Mouse (Mus musculus) embryonic facial prominence, embryonic 10.5 days (tissue): ENCODE measurements at regions not wholly inside any gene's neighbourhood (a gene's known extent, or its start where the extent isn't known, plus 50 kb on each side); places are given as distances from the start of the nearest gene placed in this dataset.

Experiments
- DNase-seq: peaks from one replicate; pipeline ENCODE4 v3.0.0-alpha.2; 2017; ENCODE audit warnings: low spot score
- H3K27ac ChIP-seq: fragments of 300-500 bp; sonication (generic); replicated peaks from 2 replicates; pipeline ENCODE4 v1.5.1; 2016; ENCODE audit warnings: mild to moderate bottlenecking
- H3K27me3 ChIP-seq: fragments of 300-500 bp; sonication (generic); replicated peaks from 2 replicates; pipeline ENCODE4 v1.6.1; 2016; ENCODE audit warnings: low read depth, mild to moderate bottlenecking; ENCODE audit not compliant: poor library complexity, severe bottlenecking
- H3K36me3 ChIP-seq: fragments of 300-500 bp; sonication (generic); replicated peaks from 2 replicates; pipeline ENCODE4 v1.6.1; 2016; ENCODE audit warnings: mild to moderate bottlenecking, moderate library complexity
- H3K4me1 ChIP-seq: fragments of 300-500 bp; sonication (generic); 2 replicates; pipeline ENCODE4 v1.6.1; 2016
- H3K4me3 ChIP-seq: fragments of 300-500 bp; sonication (generic); 2 replicates; pipeline ENCODE4 v1.5.1; 2016; ENCODE audit warnings: mild to moderate bottlenecking, moderate library complexity
- H3K9me3 ChIP-seq: fragments of 300-500 bp; sonication (generic); 2 replicates; pipeline ENCODE4 v1.6.1; 2016; ENCODE audit warnings: mild to moderate bottlenecking
- WGBS: fragments of 180-500 bp; shearing (Covaris S2); methylation state at CpG from one replicate; pipeline ENCODE4 v1.1.7; 2016; 5-methylcytosine and 5-hydroxymethylcytosine counted together

- H3K9me3 ChIP-seq: no peaks in the 10 kb centered on the region
- whole genome bisulfite sequencing: 94% methylated on average over 8 of the region's 8 CpGs
- H3K36me3 ChIP-seq: no peaks in the 10 kb centered on the region
- peaks cover 46% of the 10 kb centered on the region for H3K4me1 ChIP-seq
- H3K4me3 ChIP-seq: no peak overlapping the region
- no peak overlapping the region for H3K27ac ChIP-seq
- DNase-seq: no peak
- H3K27me3 ChIP-seq: peaks cover 11% of the 10 kb centered on the region; the same call in 1 of the 2 replicates
Measured at GRCm38 (mm10) chr13:44420941-44421340, 308.3 kb upstream of the Jarid2 start.

- WGBS: 88% methylated on average over 3 of the region's 3 CpGs
- no peak overlapping the region for H3K27ac ChIP-seq
- H3K9me3 ChIP-seq: no peaks in the 10 kb centered on the region
- DNase-seq: no peak
- H3K27me3 ChIP-seq: peaks cover 11% of the 10 kb centered on the region; the same call in 1 of the 2 replicates
- H3K4me1 ChIP-seq: peaks cover 41% of the 10 kb centered on the region
- H3K36me3 ChIP-seq: no peaks in the 10 kb centered on the region
- no peak overlapping the region for H3K4me3 ChIP-seq
Measured at GRCm38 (mm10) chr13:44421426-44421825, 307.8 kb upstream of the Jarid2 start.

GRCm38 (mm10) chr13:44421922-44422321 lies 307.4 kb upstream of the Jarid2 start:
- H3K9me3 ChIP-seq: no peaks in the 10 kb centered on the region
- peaks cover 36% of the 10 kb centered on the region for H3K4me1 ChIP-seq
- H3K4me3 ChIP-seq: no peak overlapping the region
- 65% methylated on average over 5 of the region's 5 CpGs for WGBS
- no peak for DNase-seq
- H3K36me3 ChIP-seq: no peaks in the 10 kb centered on the region
- H3K27me3 ChIP-seq: peaks cover 11% of the 10 kb centered on the region; the same call in 1 of the 2 replicates
- H3K27ac ChIP-seq: no peak overlapping the region

- H3K9me3 ChIP-seq: no peaks in the 10 kb centered on the region
- DNase-seq: no peak
- H3K4me1 ChIP-seq: no peaks in the 10 kb centered on the region
- no peak overlapping the region for H3K4me3 ChIP-seq
- no peak overlapping the region for H3K27ac ChIP-seq
- H3K27me3 ChIP-seq: no peaks in the 10 kb centered on the region
- 88% methylated on average over 8 of the region's 8 CpGs for WGBS
- H3K36me3 ChIP-seq: no peaks in the 10 kb centered on the region
Measured at GRCm38 (mm10) chr13:44430492-44430891, 298.8 kb upstream of the Jarid2 start.

GRCm38 (mm10) chr13:44437709-44438108 lies 291.6 kb upstream of the Jarid2 start:
- Histone ChIP-seq H3K36me3 (no peaks in the 10 kb centered on the region), H3K27me3 (no peaks in the 10 kb centered on the region), H3K4me3 (no peak overlapping the region), H3K27ac (no peak overlapping the region), H3K9me3 (0 out of 2 replicates have a peak, but pooled peaks cover 3% of the 10 kb centered on the region), H3K4me1 (no peaks in the 10 kb centered on the region)
- 98% methylated on average over 1 of the region's 1 CpGs for WGBS
- DNase-seq: no peak

- DNase-seq: no peak
- H3K4me1 ChIP-seq: no peaks in the 10 kb centered on the region
Measured at GRCm38 (mm10) chr13:44441061-44441460, 288.2 kb upstream of the Jarid2 start.

GRCm38 (mm10) chr13:44449216-44449830 lies 280.0 kb upstream of the Jarid2 start:
- no peaks in the 10 kb centered on the region for H3K9me3 ChIP-seq
- H3K27ac ChIP-seq: no peak overlapping the region
- no peak overlapping the region for H3K4me3 ChIP-seq
- H3K36me3 ChIP-seq: no peaks in the 10 kb centered on the region
- peaks cover 16% of the 10 kb centered on the region for H3K4me1 ChIP-seq
- no peak for DNase-seq
- no peaks in the 10 kb centered on the region for H3K27me3 ChIP-seq
- 88% methylated on average over 1 of the region's 1 CpGs for WGBS

More at GRCm38 (mm10) chr13:44441061-44441460, 288.2 kb upstream of the Jarid2 start:
- Histone ChIP-seq H3K36me3 (no peaks in the 10 kb centered on the region), H3K4me3 (no peak overlapping the region), H3K9me3 (0 out of 2 replicates have a peak, but pooled peaks cover 1% of the 10 kb centered on the region), H3K27ac (no peak overlapping the region), H3K27me3 (no peaks in the 10 kb centered on the region)
- WGBS: 90% methylated on average over 3 of the region's 3 CpGs

- no peak for DNase-seq
- whole genome bisulfite sequencing: 92% methylated on average over 5 of the region's 5 CpGs
- Histone ChIP-seq H3K36me3 (no peaks in the 10 kb centered on the region), H3K4me1 (peaks cover 30% of the 10 kb centered on the region), H3K4me3 (no peak overlapping the region), H3K9me3 (no peaks in the 10 kb centered on the region), H3K27me3 (no peaks in the 10 kb centered on the region), H3K27ac (no peak overlapping the region)
Measured at GRCm38 (mm10) chr13:44451224-44451623, 278.1 kb upstream of the Jarid2 start.

GRCm38 (mm10) chr13:44453131-44453530 lies 276.1 kb upstream of the Jarid2 start:
- H3K4me1 ChIP-seq: peaks cover 30% of the 10 kb centered on the region
- H3K4me3 ChIP-seq: no peak overlapping the region
- H3K27ac ChIP-seq: peak overlapping the region; percentile 25
- WGBS: 81% methylated on average over 7 of the region's 7 CpGs
- no peaks in the 10 kb centered on the region for H3K9me3 ChIP-seq
- no peaks in the 10 kb centered on the region for H3K36me3 ChIP-seq
- DNase-seq: no peak
- H3K27me3 ChIP-seq: no peaks in the 10 kb centered on the region

GRCm38 (mm10) chr13:44454136-44454535 lies 275.1 kb upstream of the Jarid2 start:
- peak; percentile 64 for DNase-seq
- peak overlapping the region; percentile 29; the same call in 1 of the 2 replicates for H3K4me3 ChIP-seq
- WGBS: 23% methylated on average over 9 of the region's 9 CpGs
- H3K4me1 ChIP-seq: peaks cover 38% of the 10 kb centered on the region
- peak overlapping the region; percentile 63; the same call in 1 of the 2 replicates for H3K27ac ChIP-seq
- H3K36me3 ChIP-seq: no peaks in the 10 kb centered on the region
- no peaks in the 10 kb centered on the region for H3K27me3 ChIP-seq
- no peaks in the 10 kb centered on the region for H3K9me3 ChIP-seq

GRCm38 (mm10) chr13:44455193-44455592 lies 274.1 kb upstream of the Jarid2 start:
- DNase-seq: no peak
- no peaks in the 10 kb centered on the region for H3K9me3 ChIP-seq
- no peaks in the 10 kb centered on the region for H3K36me3 ChIP-seq
- peaks cover 39% of the 10 kb centered on the region for H3K4me1 ChIP-seq
- 58% methylated on average over 5 of the region's 5 CpGs for WGBS
- no peaks in the 10 kb centered on the region for H3K27me3 ChIP-seq
- H3K4me3 ChIP-seq: no peak overlapping the region
- peak overlapping the region; percentile 44; the same call in 1 of the 2 replicates for H3K27ac ChIP-seq

GRCm38 (mm10) chr13:44458744-44459143 lies 270.5 kb upstream of the Jarid2 start:
- 41% methylated on average over 3 of the region's 3 CpGs for WGBS
- Histone ChIP-seq H3K27ac (no peak overlapping the region), H3K4me1 (peaks cover 29% of the 10 kb centered on the region), H3K9me3 (no peaks in the 10 kb centered on the region), H3K4me3 (no peak overlapping the region), H3K27me3 (no peaks in the 10 kb centered on the region), H3K36me3 (no peaks in the 10 kb centered on the region)
- no peak for DNase-seq

GRCm38 (mm10) chr13:44459148-44459547 lies 270.1 kb upstream of the Jarid2 start:
- H3K9me3 ChIP-seq: no peaks in the 10 kb centered on the region
- no peaks in the 10 kb centered on the region for H3K27me3 ChIP-seq
- H3K4me1 ChIP-seq: peaks cover 25% of the 10 kb centered on the region
- H3K27ac ChIP-seq: no peak overlapping the region
- no peaks in the 10 kb centered on the region for H3K36me3 ChIP-seq
- no peak overlapping the region for H3K4me3 ChIP-seq
- 42% methylated on average over 4 of the region's 4 CpGs for WGBS
- no peak for DNase-seq
